Mouse (Mus musculus): ENCODE data around the gene Ubtd1. TPM values are rescaled to one million over a fixed set of nuclear protein-coding genes. Genes with fewer than 3 reads are reported as not detected.

The Ubtd1 gene
- total and polyA plus RNA-seq, 3 experiments, result 3.4 to 5.8 (median 3.6) TPM

- H3K9ac ChIP-seq (ENCODE audit: insufficient read depth, low read depth), result no peak overlapping the region
- TF ChIP-seq ETS1 (conservative IDR thresholded peaks at IDR 0.05; ENCODE audit: low read depth, low read length) (no peak), EP300 (IDR thresholded peaks at IDR 0.05; ENCODE audit: low read length) (no peak), JUN (IDR thresholded peaks at IDR 0.05; ENCODE audit: insufficient read depth, low read depth, low read length) (no peak), MXI1 (IDR thresholded peaks at IDR 0.05; ENCODE audit: low read depth, low read length) (no peak), NRF1 (IDR thresholded peaks at IDR 0.05; ENCODE audit: low read depth, low read length) (no peak), MYC (IDR thresholded peaks at IDR 0.05; ENCODE audit: low read depth, low read length) (no peak), CHD2 (IDR thresholded peaks at IDR 0.05; ENCODE audit: low read length) (no peak), NELFE (IDR thresholded peaks at IDR 0.05; ENCODE audit: low read depth, low read length) (no peak), GABPA (IDR thresholded peaks at IDR 0.05; ENCODE audit: insufficient replicate concordance, low read depth, low read length) (no peak), SMC3 (IDR thresholded peaks at IDR 0.05; ENCODE audit: low read depth, low read length) (no peak), ZNF384 (IDR thresholded peaks at IDR 0.05; ENCODE audit: low read depth, low read length) (no peak), KAT2A (IDR thresholded peaks at IDR 0.05; ENCODE audit: insufficient replicate concordance, low read length) (no peak), CTCF (conservative IDR thresholded peaks at IDR 0.05 in 1 of 2, IDR thresholded peaks at IDR 0.05 in 1 of 2; ENCODE audit: low read depth in 2 of 2, low read length in 2 of 2) (no peak), SIN3A (IDR thresholded peaks at IDR 0.05; ENCODE audit: low read length) (no peak)
- H3K27ac ChIP-seq (ENCODE audit: insufficient read depth, low read depth), result no peak overlapping the region
- H3K27me3 ChIP-seq (replicated peaks), result no peaks in the 10 kb centered on the region
- in situ Hi-C loops (cut with MboI; ENCODE audit: low pct_ligation_motif_present, low pct_unique_long_range_greater_than_20kb, low sequenced_read_pairs) (no loop called here), dilution Hi-C loops (cut with MboI; ENCODE audit: extremely low pct_ligation_motif_present, extremely low pct_unique_long_range_greater_than_20kb, low sequenced_read_pairs) (no loop called here)
- no peak overlapping the region for H3K4me3 ChIP-seq (replicated peaks in 1 of 3; ENCODE audit: low read depth in 2 of 3, low read length in 2 of 3, poor library complexity in 1 of 3)
- no peaks in the 10 kb centered on the region for H3K4me1 ChIP-seq (ENCODE audit: control insufficient read depth in 1 of 2, insufficient read depth in 2 of 2)
- no peaks in the 10 kb centered on the region for H3K79me2 ChIP-seq (replicated peaks; ENCODE audit: control insufficient read depth, extremely low read depth, insufficient read depth, poor library complexity, severe bottlenecking)
- peaks cover 4% of the 10 kb centered on the region for H3K9me3 ChIP-seq (replicated peaks; ENCODE audit: low read length)
- H3K36me3 ChIP-seq (replicated peaks in 1 of 2; ENCODE audit: control insufficient read depth in 1 of 2, insufficient read depth in 1 of 2, low read length in 1 of 2), result peaks cover 76 to 95% of the 10 kb centered on the region in 2 experiments
- no peak overlapping the region for H3K4me2 ChIP-seq (ENCODE audit: insufficient read depth, low read depth, poor library complexity, severe bottlenecking)
- no peak for DNase-seq (ENCODE audit: extremely low read depth)
Observed at GRCm38 (mm10) chr19:41943841-41944240, 37.7 kb upstream of the Ubtd1 start.

- DNase-seq (ENCODE audit: extremely low read depth), result peak; percentile 27
- no peak for TF ChIP-seq MAX (IDR thresholded peaks at IDR 0.05; ENCODE audit: low read length)
- peak; percentile 26 for TF ChIP-seq RAD21 (IDR thresholded peaks at IDR 0.05; ENCODE audit: low read depth, low read length)
- TF ChIP-seq GABPA (IDR thresholded peaks at IDR 0.05; ENCODE audit: insufficient replicate concordance, low read depth, low read length), result no peak
- peak in 1 of 2 experiments; percentile 47; a peak in 2 of 4 replicates for TF ChIP-seq CTCF (conservative IDR thresholded peaks at IDR 0.05 in 1 of 2, IDR thresholded peaks at IDR 0.05 in 1 of 2; ENCODE audit: low read depth in 2 of 2, low read length in 2 of 2)
- peak; percentile 38 for TF ChIP-seq SMC3 (IDR thresholded peaks at IDR 0.05; ENCODE audit: low read depth, low read length)
- no peak for TF ChIP-seq EP300 (IDR thresholded peaks at IDR 0.05; ENCODE audit: low read length)
- TF ChIP-seq ZNF384 (IDR thresholded peaks at IDR 0.05; ENCODE audit: low read depth, low read length), result no peak
- no peak for TF ChIP-seq ZKSCAN1 (IDR thresholded peaks at IDR 0.05; ENCODE audit: borderline replicate concordance, low read depth, low read length)
- dilution Hi-C loops (cut with MboI; ENCODE audit: extremely low pct_ligation_motif_present, extremely low pct_unique_long_range_greater_than_20kb, low sequenced_read_pairs) (no loop called here), in situ Hi-C loops (cut with MboI; ENCODE audit: low pct_ligation_motif_present, low pct_unique_long_range_greater_than_20kb, low sequenced_read_pairs) (no loop called here)
- no peaks in the 10 kb centered on the region for H3K9me3 ChIP-seq (replicated peaks; ENCODE audit: low read length)
- H3K4me1 ChIP-seq (ENCODE audit: control insufficient read depth in 1 of 2, insufficient read depth in 2 of 2), result no peaks in the 10 kb centered on the region
- no peak overlapping the region for H3K4me3 ChIP-seq (replicated peaks in 1 of 3; ENCODE audit: low read depth in 2 of 3, low read length in 2 of 3, poor library complexity in 1 of 3)
- H3K36me3 ChIP-seq (replicated peaks in 1 of 2; ENCODE audit: control insufficient read depth in 1 of 2, insufficient read depth in 1 of 2, low read length in 1 of 2), result peaks cover 87 to 98% of the 10 kb centered on the region in 2 experiments
- no peaks in the 10 kb centered on the region for H3K27me3 ChIP-seq (replicated peaks)
- H3K4me2 ChIP-seq (ENCODE audit: insufficient read depth, low read depth, poor library complexity, severe bottlenecking), result no peak overlapping the region
- no peaks in the 10 kb centered on the region for H3K79me2 ChIP-seq (replicated peaks; ENCODE audit: control insufficient read depth, extremely low read depth, insufficient read depth, poor library complexity, severe bottlenecking)
- H3K9ac ChIP-seq (ENCODE audit: insufficient read depth, low read depth), result no peak overlapping the region
- H3K27ac ChIP-seq (ENCODE audit: insufficient read depth, low read depth), result no peak overlapping the region
Observed at GRCm38 (mm10) chr19:41952287-41952686, 29.3 kb upstream of the Ubtd1 start.

Measured in CH12.LX (cell line).